Mouse (Mus musculus) forebrain, embryonic 14.5 days (tissue): ENCODE data around the gene Tet3. TPM values are rescaled to one million over a fixed set of nuclear protein-coding genes. Genes with fewer than 3 reads are reported as not detected.

ENCODE experiments used
- ATAC-seq: fragments of 200-750 bp; cut with Nextera tagmentation; 2 replicates; pipeline ENCODE4 v1.8.0; 2017; ENCODE audit warnings: mild to moderate bottlenecking, moderate library complexity
- DNase-seq: peaks from one replicate; pipeline ENCODE4 v3.0.0-alpha.2; 2015; ENCODE audit warnings: low spot score
- H3K27ac ChIP-seq: fragments of 300-500 bp; sonication (generic); 2 replicates; pipeline ENCODE4 v1.5.1; 2014; ENCODE audit warnings: low read depth, mild to moderate bottlenecking, control low read depth, low read length, moderate library complexity
- H3K27me3 ChIP-seq: fragments of 300-500 bp; sonication (generic); replicated peaks from 2 replicates; pipeline ENCODE4 v1.6.1; 2014; ENCODE audit warnings: low read length, control low read depth, mixed read lengths; ENCODE audit not compliant: control insufficient read depth, insufficient read depth
- H3K36me3 ChIP-seq: fragments of 300-500 bp; sonication (generic); 2 replicates; pipeline ENCODE4 v1.6.1; 2014; ENCODE audit warnings: low read length, control low read depth; ENCODE audit not compliant: control insufficient read depth, insufficient read depth
- H3K4me1 ChIP-seq: fragments of 300-500 bp; sonication (generic); 2 replicates; pipeline ENCODE4 v1.6.1; 2014; ENCODE audit warnings: antibody characterized with exemption, low read length, control low read depth; ENCODE audit not compliant: control insufficient read depth, insufficient read depth
- H3K4me2 ChIP-seq: fragments of 300-500 bp; sonication (generic); 2 replicates; pipeline ENCODE4 v1.6.1; 2014; ENCODE audit warnings: mild to moderate bottlenecking, control low read depth, low read length
- H3K4me3 ChIP-seq: fragments of 300-500 bp; sonication (generic); 2 replicates; pipeline ENCODE4 v1.5.1; 2014; ENCODE audit warnings: low read depth, low read length, control low read depth
- H3K9ac ChIP-seq: fragments of 300-500 bp; sonication (generic); 2 replicates; pipeline ENCODE4 v1.6.1; 2014; ENCODE audit warnings: mild to moderate bottlenecking, low read length, control low read depth, moderate library complexity
- H3K9me3 ChIP-seq: fragments of 300-500 bp; sonication (generic); replicated peaks from 2 replicates; pipeline ENCODE4 v1.6.1; 2016; ENCODE audit warnings: low read length, control low read depth, mixed read lengths; ENCODE audit not compliant: control insufficient read depth
- WGBS: fragments of 180-500 bp; shearing (Covaris S2); extraction: QIAGEN DNeasy Blood & Tissue Kit; methylation state at CpG from one replicate; pipeline ENCODE4 v1.1.7; 2014; 5-methylcytosine and 5-hydroxymethylcytosine counted together
- polyA plus RNA-seq: library from polyadenylated mRNA; unstranded; fragments of >200 nt; fragmentation: Nextera tagmentation; extraction: Ambion mirVana; gene quantifications from 2 replicates; pipeline ENCODE4 v1.2.1, GENCODE M21; 2014

The Tet3 gene
- polyA plus RNA-seq, 1 experiment from 2014 or later: 34.9 TPM

DNA sequence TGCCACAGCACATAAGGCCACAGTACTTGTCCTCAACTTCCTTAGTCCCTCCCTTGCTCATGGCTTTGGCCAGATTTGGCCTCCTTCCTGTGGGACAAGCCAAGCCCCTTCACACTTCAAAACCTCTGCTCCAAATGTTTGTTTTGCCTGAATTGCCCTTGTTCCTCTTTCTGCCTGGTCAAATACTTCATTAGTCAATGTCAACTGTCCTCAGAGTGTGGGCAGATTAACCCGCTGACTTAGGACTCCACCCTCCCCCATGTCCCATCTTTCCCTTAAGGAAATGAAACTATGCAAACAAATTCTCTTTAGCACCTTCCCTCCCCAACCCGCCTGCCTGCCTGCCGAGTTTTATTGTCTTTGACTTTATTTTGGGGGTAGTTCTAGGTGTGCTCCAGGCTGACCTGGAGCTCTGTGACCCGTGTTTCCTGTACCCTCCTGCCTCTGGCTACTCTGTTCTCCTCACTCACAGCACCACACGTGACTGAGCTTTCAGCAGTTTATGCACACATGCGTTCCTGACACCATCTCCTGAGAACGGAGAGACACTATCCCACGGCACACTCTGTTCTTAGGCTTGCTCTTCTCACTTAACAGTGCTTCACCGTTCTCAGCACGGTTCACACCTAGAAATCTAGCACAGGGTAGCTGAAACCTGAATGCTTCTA, 23.7 kb upstream of the Tet3 start:
- Histone ChIP-seq H3K27ac (no peak overlapping the region), H3K36me3 (peaks cover 86% of the 10 kb centered on the region), H3K9me3 (no peaks in the 10 kb centered on the region), H3K9ac (no peak overlapping the region), H3K4me2 (no peak overlapping the region), H3K4me1 (no peaks in the 10 kb centered on the region), H3K27me3 (no peaks in the 10 kb centered on the region), H3K4me3 (no peak overlapping the region)
- DNase-seq (no peak), ATAC-seq (no peak)
- 90% methylated on average over 10 of the region's 10 CpGs for WGBS

DNA sequence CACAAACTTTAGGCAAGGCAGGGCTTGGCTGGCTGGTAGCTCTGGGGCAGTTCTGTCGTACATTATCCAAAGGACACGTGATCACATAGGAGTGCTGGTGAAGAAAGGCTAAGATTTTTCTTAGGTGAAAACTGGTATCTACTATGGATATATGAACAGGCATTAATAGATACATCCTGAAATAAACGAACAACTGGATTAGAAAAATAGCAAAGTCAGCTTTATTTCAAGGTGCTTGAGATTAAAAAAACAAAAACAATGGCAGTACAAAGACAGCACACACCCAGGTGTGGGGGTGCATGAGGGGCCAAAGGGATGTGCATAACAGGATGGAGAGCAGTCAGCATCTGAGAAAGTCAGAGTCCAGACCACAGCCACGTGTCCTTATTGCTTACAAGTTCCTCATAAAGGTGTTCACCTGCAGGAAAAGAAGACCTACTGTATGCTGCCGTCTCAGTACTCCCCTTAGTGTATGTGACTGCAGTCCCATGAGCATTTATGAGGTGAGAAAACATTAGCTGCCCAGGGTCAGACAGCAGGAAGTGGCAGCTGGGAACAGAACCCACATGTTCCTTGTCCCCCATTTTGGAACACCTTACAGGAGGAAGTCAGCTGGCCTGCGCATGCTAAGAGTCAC, 21.3 kb upstream of the Tet3 start:
- Histone ChIP-seq H3K9me3 (no peaks in the 10 kb centered on the region), H3K27ac (no peak overlapping the region), H3K36me3 (peaks cover 64% of the 10 kb centered on the region), H3K4me3 (no peak overlapping the region), H3K4me2 (no peak overlapping the region), H3K27me3 (no peaks in the 10 kb centered on the region), H3K4me1 (no peaks in the 10 kb centered on the region), H3K9ac (no peak overlapping the region)
- ATAC-seq (no peak), DNase-seq (no peak)
- WGBS: 93% methylated on average over 6 of the region's 6 CpGs

DNA sequence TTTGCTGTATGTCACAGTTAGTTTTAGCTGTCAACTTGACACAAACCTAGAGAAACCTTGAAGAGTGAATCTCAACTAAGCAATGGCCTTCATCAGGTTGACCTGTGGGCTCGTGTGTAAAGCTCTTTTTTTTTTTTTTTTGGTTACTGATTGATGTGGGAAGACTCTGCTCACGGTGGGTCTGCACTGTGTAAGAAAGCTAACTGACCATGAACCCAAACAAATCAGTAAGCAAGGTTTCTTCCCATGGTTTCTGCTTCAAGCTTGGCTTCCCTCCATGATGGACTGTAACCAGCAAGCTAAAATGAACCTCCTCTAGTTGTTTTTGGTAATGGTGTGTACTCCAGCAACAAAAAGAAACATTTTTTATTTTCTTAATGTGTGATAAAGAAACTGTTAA, 20.3 kb upstream of the Tet3 start:
- H3K9me3 ChIP-seq: no peaks in the 10 kb centered on the region
- H3K4me2 ChIP-seq: no peak overlapping the region
- peaks cover 54% of the 10 kb centered on the region for H3K36me3 ChIP-seq
- no peak overlapping the region for H3K9ac ChIP-seq
- H3K4me3 ChIP-seq: no peak overlapping the region
- DNase-seq (no peak), ATAC-seq (no peak)
- no peaks in the 10 kb centered on the region for H3K4me1 ChIP-seq
- WGBS: 75% methylated on average over 2 of the region's 2 CpGs
- no peaks in the 10 kb centered on the region for H3K27me3 ChIP-seq
- H3K27ac ChIP-seq: no peak overlapping the region

DNA sequence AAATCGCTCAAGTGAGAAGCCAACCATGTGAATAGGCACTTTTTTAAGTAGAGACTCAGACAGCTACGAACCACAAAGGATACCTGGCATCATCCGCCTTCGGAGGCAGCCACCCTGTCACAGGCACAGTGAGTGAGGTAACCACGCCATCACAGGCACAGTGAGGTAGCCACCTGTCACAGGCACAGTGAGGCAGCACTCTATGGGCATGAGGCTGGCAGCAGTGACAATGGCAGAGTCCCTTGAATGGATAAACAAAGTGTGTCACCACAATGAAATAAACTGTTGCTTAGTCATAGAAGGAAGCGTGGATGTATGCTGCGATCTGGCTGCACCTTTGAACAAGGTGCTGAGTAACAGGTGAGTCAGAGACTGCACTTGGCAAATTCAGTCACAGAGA, 19.7 kb upstream of the Tet3 start:
- Histone ChIP-seq H3K9me3 (no peaks in the 10 kb centered on the region), H3K27me3 (no peaks in the 10 kb centered on the region), H3K4me1 (no peaks in the 10 kb centered on the region), H3K9ac (no peak overlapping the region), H3K36me3 (peaks cover 49% of the 10 kb centered on the region), H3K4me2 (no peak overlapping the region), H3K27ac (no peak overlapping the region), H3K4me3 (no peak overlapping the region)
- 88% methylated on average over 7 of the region's 7 CpGs for WGBS
- ATAC-seq (no peak), DNase-seq (no peak)

DNA sequence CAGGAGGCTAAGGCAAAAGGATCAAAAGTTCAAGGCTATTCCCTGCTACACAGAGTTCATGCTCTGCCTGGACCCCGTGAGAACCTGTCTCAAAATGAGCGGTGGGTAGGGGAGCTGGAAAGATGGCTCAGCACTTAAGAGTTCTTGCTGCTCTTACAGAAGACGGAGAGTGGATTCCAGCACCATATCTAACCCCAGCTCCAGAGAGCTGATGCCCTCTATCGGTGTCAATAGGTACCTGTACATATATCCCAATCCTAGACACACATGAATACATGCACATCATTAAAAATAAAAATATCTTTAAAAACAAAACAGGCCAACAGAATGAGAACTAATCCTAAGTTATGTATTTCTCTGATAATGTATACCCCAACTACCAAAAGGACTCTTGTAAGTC, 19.3 kb upstream of the Tet3 start:
- no peak overlapping the region for H3K9ac ChIP-seq
- WGBS: 67% methylated on average over 4 of the region's 4 CpGs
- H3K4me2 ChIP-seq: no peak overlapping the region
- no peak overlapping the region for H3K27ac ChIP-seq
- H3K4me3 ChIP-seq: no peak overlapping the region
- no peak for DNase-seq
- H3K27me3 ChIP-seq: no peaks in the 10 kb centered on the region
- ATAC-seq: no peak
- no peaks in the 10 kb centered on the region for H3K9me3 ChIP-seq
- no peaks in the 10 kb centered on the region for H3K4me1 ChIP-seq
- peaks cover 48% of the 10 kb centered on the region for H3K36me3 ChIP-seq

DNA sequence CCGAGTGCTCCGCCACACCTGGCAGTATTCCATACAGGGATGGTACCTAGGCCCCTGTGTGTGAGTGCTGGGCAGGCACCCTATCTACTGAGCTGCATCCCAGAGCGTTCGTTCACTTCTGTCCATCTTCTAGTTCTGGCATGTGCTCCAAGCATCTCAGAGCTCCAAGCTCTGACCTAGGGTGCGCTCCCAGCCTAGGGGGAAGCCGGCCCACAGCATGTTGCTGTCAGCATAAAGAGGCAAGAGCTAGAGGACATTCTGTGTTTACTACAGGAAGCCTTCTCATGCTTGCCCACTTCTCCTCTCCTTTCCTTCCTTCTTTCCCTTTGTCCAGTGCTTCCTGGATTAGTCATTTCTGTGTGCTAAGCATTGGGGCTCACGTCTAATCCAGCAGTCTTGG, 16.5 kb upstream of the Tet3 start:
- whole genome bisulfite sequencing: 80% methylated on average over 7 of the region's 7 CpGs
- H3K27ac ChIP-seq: no peak overlapping the region
- no peaks in the 10 kb centered on the region for H3K4me1 ChIP-seq
- no peak overlapping the region for H3K4me3 ChIP-seq
- H3K4me2 ChIP-seq: no peak overlapping the region
- peaks cover 22% of the 10 kb centered on the region for H3K36me3 ChIP-seq
- H3K9me3 ChIP-seq: no peaks in the 10 kb centered on the region
- no peaks in the 10 kb centered on the region for H3K27me3 ChIP-seq
- no peak for DNase-seq
- no peak overlapping the region for H3K9ac ChIP-seq
- no peak for ATAC-seq

DNA sequence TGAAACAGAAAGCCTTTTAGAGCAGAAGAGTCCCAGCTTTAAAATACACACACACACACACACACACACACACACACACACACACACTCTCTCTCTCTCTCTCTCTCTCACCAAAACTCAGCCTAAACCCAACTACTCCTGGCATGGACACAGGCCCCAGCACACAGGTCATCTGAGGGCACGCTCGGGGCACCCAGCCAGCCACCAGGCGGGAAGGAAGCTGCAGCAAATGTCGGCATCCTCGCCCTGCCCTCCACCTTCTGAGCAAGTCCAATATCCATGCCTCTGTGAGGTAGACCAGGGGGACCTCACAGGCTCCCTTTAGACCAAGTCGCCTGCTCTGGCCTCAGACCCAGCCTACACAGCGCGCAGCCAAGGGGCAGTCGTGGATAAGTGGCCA, 14.4 kb upstream of the Tet3 start:
- Histone ChIP-seq H3K4me1 (no peaks in the 10 kb centered on the region), H3K27me3 (no peaks in the 10 kb centered on the region), H3K27ac (no peak overlapping the region), H3K4me3 (no peak overlapping the region), H3K4me2 (no peak overlapping the region), H3K9ac (no peak overlapping the region), H3K36me3 (0 out of 2 replicates have a peak, but pooled peaks cover 3% of the 10 kb centered on the region), H3K9me3 (no peaks in the 10 kb centered on the region)
- no peak for ATAC-seq
- no peak for DNase-seq
- WGBS: 89% methylated on average over 9 of the region's 9 CpGs

DNA sequence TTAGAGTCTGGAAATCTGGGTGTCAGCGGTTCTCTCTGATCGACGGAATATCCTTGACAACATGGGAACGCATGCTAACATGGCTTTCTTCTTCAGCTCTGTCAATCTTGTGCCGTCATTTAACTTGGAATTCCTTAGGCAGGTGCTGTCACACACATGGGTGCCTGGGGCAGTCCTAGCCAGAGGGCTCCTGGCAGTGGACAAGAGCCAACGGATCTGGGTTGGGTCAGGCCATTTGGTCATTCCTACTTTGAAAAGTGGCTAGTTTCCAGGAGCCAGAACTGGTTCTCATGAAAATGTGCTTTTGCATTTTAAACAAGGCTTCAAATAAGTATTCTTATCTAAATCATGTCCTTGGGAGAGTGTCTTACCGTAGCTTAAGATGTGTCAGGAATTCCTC, 12.9 kb upstream of the Tet3 start:
- WGBS: 96% methylated on average over 7 of the region's 7 CpGs
- H3K9ac ChIP-seq: no peak overlapping the region
- H3K4me3 ChIP-seq: no peak overlapping the region
- no peaks in the 10 kb centered on the region for H3K4me1 ChIP-seq
- no peak overlapping the region for H3K4me2 ChIP-seq
- ATAC-seq: no peak
- no peak overlapping the region for H3K27ac ChIP-seq
- no peak for DNase-seq
- H3K27me3 ChIP-seq: no peaks in the 10 kb centered on the region
- H3K9me3 ChIP-seq: no peaks in the 10 kb centered on the region
- H3K36me3 ChIP-seq: no peaks in the 10 kb centered on the region

DNA sequence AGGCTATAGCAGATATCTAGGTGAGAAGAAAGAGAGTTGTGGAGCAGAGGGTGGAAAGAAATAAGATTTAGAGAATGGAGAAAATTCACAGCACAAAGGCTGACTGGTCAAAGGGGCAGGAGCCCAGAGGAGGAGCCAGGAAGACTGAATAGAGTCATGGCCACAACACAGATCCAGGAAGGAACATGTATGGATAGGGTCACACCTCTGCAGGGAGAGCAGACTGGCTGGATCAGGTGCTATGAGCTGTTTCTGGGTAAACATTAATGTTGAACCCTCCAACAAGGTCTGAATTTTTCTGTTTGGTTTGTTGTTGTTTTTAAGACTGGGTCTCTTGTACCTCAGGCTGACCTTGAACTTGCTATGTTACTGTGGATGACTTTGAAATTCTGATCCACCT, 5.1 kb upstream of the Tet3 start:
- Histone ChIP-seq H3K9ac (no peak overlapping the region), H3K27ac (no peak overlapping the region), H3K36me3 (no peaks in the 10 kb centered on the region), H3K9me3 (no peaks in the 10 kb centered on the region), H3K4me1 (no peaks in the 10 kb centered on the region), H3K4me2 (no peak overlapping the region), H3K27me3 (no peaks in the 10 kb centered on the region), H3K4me3 (no peak overlapping the region)
- ATAC-seq: no peak
- no peak for DNase-seq
